Mouse (Mus musculus): ENCODE results near the gene Sec24d. TPM values are rescaled to one million over a fixed set of nuclear protein-coding genes. Genes with fewer than 3 reads are reported as not detected.

Sec24d gene
- 70.1 and 75.4 TPM in 2 replicates for polyA plus RNA-seq (2015; fragmentation: Nextera tagmentation; extraction: Ambion mirVana)

DNA sequence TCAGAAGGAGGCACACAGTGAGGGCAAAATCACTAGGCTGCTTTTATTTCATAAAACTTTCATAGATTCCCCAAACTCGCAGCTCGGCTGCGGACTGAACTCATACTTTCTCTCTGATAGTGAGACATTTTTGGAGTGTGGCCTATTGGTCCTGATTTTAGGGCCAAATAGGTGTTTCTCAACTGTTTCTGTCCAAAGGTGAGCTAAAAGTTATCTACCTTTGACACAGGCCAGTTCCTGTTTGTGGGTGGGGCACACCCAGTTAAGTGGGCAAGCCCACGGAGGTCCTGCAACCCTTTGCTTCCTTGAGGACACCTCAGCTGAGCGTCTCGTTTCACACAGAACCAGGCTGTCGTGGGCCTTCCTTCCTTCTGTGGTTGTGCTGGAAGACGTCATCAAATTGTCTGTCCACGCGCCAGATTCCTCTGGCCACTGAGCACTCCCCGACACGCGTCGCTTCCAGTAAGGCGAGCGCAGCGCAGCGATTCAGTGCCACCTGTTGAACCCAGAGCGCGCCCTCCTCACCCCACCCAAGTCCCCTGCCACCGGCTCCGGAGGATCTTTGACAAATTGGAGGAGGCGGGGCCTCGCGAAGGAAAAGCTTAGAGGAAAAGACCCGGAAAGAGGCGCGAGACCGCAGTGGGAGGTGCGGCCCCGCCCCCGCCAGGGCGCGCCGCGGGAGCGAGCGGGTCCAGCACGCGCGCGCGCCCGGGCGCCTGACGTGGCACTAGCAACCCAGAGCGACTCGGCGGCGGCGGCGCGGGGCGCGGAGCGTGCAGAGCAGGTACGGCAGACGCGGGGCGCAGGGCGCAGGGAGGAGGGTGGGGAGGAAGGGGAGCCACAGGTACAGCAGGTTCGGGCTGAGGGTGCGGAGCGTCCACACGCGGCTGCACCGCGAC lies at the start of gene Sec24d:
Sec24d (plus strand) TSS at position 703 of the 899 bp plus-strand sequence.
- 0 out of 2 replicates have a peak, but pooled peaks cover 3% of the 10 kb centered on the region for H3K27me3 ChIP-seq (ENCODE audit: insufficient read depth, low read length)
- H3K9ac ChIP-seq (replicated peaks; ENCODE audit: low read length), result peak within 1 kb of the TSS; percentile 81
- H3K36me3 ChIP-seq (ENCODE audit: insufficient read depth, low read length), result peaks cover 12% of the 10 kb centered on the region
- H3K4me1 ChIP-seq (ENCODE audit: insufficient read depth, low read length), result peaks cover 9% of the 10 kb centered on the region; the same call in 1 of the 2 replicates
- H3K4me3 ChIP-seq (ENCODE audit: low read length), result peak within 1 kb of the TSS; percentile 78
- 3% methylated on average over 58 of the region's 68 CpGs for WGBS
- ATAC-seq (ENCODE audit: low FRiP score, low TSS enrichment), result peak; percentile 93
- no peaks in the 10 kb centered on the region for H3K9me3 ChIP-seq (ENCODE audit: low read length)
- peak within 1 kb of the TSS; percentile 74 for H3K27ac ChIP-seq (ENCODE audit: low read length)
- peak within 1 kb of the TSS; percentile 83 for H3K4me2 ChIP-seq (replicated peaks; ENCODE audit: low read depth, low read length)

- no peak overlapping the region for H3K4me2 ChIP-seq (replicated peaks; ENCODE audit: low read depth, low read length)
- no peak for ATAC-seq (ENCODE audit: low FRiP score, low TSS enrichment)
- no peaks in the 10 kb centered on the region for H3K36me3 ChIP-seq (ENCODE audit: insufficient read depth, low read length)
- H3K4me1 ChIP-seq (ENCODE audit: insufficient read depth, low read length), result 0 out of 2 replicates have a peak, but pooled peaks cover 3% of the 10 kb centered on the region
- 64% methylated on average over 6 of the region's 6 CpGs for WGBS
- no peak overlapping the region for H3K4me3 ChIP-seq (ENCODE audit: low read length)
- H3K9ac ChIP-seq (replicated peaks; ENCODE audit: low read length), result no peak overlapping the region
- no peaks in the 10 kb centered on the region for H3K27me3 ChIP-seq (ENCODE audit: insufficient read depth, low read length)
- H3K9me3 ChIP-seq (ENCODE audit: low read length), result no peaks in the 10 kb centered on the region
- no peak overlapping the region for H3K27ac ChIP-seq (ENCODE audit: low read length)
Measured at GRCm38 (mm10) chr3:123218646-123219045, 48.6 kb upstream of the Sec24d start.

DNA sequence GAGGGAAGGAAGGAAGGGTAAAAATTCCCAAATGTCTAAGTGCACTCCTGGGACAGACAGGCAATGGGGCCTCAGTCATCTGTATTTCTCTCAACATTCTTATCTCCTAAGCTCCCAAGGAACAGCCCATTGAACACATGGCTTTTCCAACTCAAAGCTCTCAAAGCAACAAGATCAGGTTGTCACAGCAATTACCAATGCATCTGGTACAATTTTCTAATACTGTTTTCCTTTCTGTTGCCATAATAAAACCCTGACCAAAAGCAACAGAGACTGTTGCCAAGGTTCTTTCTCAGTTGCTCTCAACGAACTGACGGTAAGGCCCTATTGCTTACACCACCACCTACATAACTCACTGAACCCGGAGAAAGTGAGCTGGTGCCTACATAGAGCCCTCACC lies 40.0 kb upstream of the Sec24d start:
- ATAC-seq (ENCODE audit: low FRiP score, low TSS enrichment), result no peak
- no peaks in the 10 kb centered on the region for H3K36me3 ChIP-seq (ENCODE audit: insufficient read depth, low read length)
- no peak overlapping the region for H3K27ac ChIP-seq (ENCODE audit: low read length)
- no peaks in the 10 kb centered on the region for H3K27me3 ChIP-seq (ENCODE audit: insufficient read depth, low read length)
- WGBS, result 86% methylated on average over 3 of the region's 3 CpGs
- H3K9me3 ChIP-seq (ENCODE audit: low read length), result no peaks in the 10 kb centered on the region
- no peak overlapping the region for H3K9ac ChIP-seq (replicated peaks; ENCODE audit: low read length)
- H3K4me2 ChIP-seq (replicated peaks; ENCODE audit: low read depth, low read length), result no peak overlapping the region
- H3K4me1 ChIP-seq (ENCODE audit: insufficient read depth, low read length), result no peaks in the 10 kb centered on the region
- no peak overlapping the region for H3K4me3 ChIP-seq (ENCODE audit: low read length)

- H3K4me1 ChIP-seq (ENCODE audit: insufficient read depth, low read length), result peaks cover 5% of the 10 kb centered on the region
- H3K4me2 ChIP-seq (replicated peaks; ENCODE audit: low read depth, low read length), result no peak overlapping the region
- no peak overlapping the region for H3K4me3 ChIP-seq (ENCODE audit: low read length)
- no peak overlapping the region for H3K27ac ChIP-seq (ENCODE audit: low read length)
- no peaks in the 10 kb centered on the region for H3K27me3 ChIP-seq (ENCODE audit: insufficient read depth, low read length)
- ATAC-seq (ENCODE audit: low FRiP score, low TSS enrichment), result no peak
- WGBS, result 85% methylated on average over 2 of the region's 2 CpGs
- H3K9ac ChIP-seq (replicated peaks; ENCODE audit: low read length), result no peak overlapping the region
- no peaks in the 10 kb centered on the region for H3K9me3 ChIP-seq (ENCODE audit: low read length)
- H3K36me3 ChIP-seq (ENCODE audit: insufficient read depth, low read length), result no peaks in the 10 kb centered on the region
Measured at GRCm38 (mm10) chr3:123231639-123232038, 35.6 kb upstream of the Sec24d start.

DNA sequence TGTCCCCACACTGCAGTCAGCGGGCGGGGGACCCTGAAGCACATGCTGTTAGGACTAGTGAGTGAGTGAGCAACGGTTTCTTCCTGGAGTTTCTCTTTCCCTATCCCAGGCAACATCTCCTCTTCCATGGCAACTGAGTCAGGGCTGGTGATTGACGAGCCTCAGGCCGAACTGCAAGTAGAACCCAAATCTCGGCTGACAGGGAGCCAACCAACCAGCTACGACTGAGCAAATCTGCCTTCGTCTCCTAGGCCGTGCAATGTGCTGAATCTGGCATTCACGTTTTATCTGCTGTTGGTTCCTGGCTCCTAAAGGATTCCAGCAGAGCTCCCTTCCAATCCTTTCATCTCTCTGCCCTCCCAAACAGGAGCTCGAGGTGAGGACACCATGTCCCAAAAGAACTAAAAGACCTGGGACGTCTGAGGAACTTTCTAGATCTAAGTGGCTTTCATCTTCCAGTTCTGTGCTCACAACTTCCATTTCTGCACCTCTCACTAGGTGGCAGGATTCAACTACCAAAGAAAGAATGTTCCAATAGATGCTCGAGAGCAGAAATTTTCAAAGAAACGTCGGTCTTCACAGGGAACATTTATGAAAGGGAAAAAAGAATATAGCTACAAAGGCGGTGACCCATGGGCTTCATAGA lies 32.9 kb upstream of the Sec24d start:
- Histone ChIP-seq H3K9ac (replicated peaks; ENCODE audit: low read length) (no peak overlapping the region; the same call in 1 of the 2 replicates), H3K4me3 (ENCODE audit: low read length) (peak overlapping the region; percentile 12), H3K9me3 (ENCODE audit: low read length) (no peaks in the 10 kb centered on the region), H3K27ac (ENCODE audit: low read length) (no peak overlapping the region), H3K27me3 (ENCODE audit: insufficient read depth, low read length) (no peaks in the 10 kb centered on the region), H3K36me3 (ENCODE audit: insufficient read depth, low read length) (no peaks in the 10 kb centered on the region), H3K4me2 (replicated peaks; ENCODE audit: low read depth, low read length) (peak overlapping the region; percentile 27), H3K4me1 (ENCODE audit: insufficient read depth, low read length) (peaks cover 14% of the 10 kb centered on the region)
- 43% methylated on average over 16 of the region's 16 CpGs for WGBS
- ATAC-seq (ENCODE audit: low FRiP score, low TSS enrichment), result no peak

GRCm38 (mm10) chr3:123235495-123235894 lies 31.8 kb upstream of the Sec24d start:
- WGBS, result 19% methylated on average over 7 of the region's 7 CpGs

DNA sequence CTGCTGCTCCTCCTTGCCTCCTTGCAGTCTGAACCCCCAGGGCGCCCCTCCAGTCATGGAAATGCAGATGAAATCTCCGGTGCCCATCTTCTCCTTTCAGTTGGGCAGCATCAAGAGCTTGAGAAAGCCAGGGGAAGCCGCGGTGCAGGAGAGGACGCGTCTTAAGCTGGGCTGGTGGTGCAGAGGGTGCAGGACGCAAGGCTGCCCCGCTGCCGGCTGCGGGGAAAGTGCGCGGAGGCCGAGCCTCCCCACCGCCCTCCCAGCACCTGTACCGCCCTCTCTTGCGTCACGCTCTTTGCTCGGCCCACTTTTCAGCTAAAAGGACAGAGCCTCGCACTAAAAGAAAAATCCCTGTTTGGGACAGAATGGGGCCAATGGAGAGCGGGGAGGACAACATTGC lies 31.3 kb upstream of the Sec24d start, which contains the start of gene Synpo2:
Synpo2 (minus strand) TSS at position 229 of the 400 bp plus-strand sequence.
- Histone ChIP-seq H3K4me2 (replicated peaks; ENCODE audit: low read depth, low read length) (peak within 1 kb of the TSS; percentile 76), H3K9ac (replicated peaks; ENCODE audit: low read length) (peak within 1 kb of the TSS; percentile 68), H3K36me3 (ENCODE audit: insufficient read depth, low read length) (no peaks in the 10 kb centered on the region), H3K4me3 (ENCODE audit: low read length) (peak within 1 kb of the TSS; percentile 56), H3K27me3 (ENCODE audit: insufficient read depth, low read length) (no peaks in the 10 kb centered on the region), H3K9me3 (ENCODE audit: low read length) (no peaks in the 10 kb centered on the region), H3K4me1 (ENCODE audit: insufficient read depth, low read length) (peaks cover 14% of the 10 kb centered on the region), H3K27ac (ENCODE audit: low read length) (no peak within 1 kb of the TSS)
- ATAC-seq (ENCODE audit: low FRiP score, low TSS enrichment), result peak; percentile 90
- under 1% methylated on average over 20 of the region's 20 CpGs for WGBS

More at GRCm38 (mm10) chr3:123235495-123235894, 31.8 kb upstream of the Sec24d start:
- ATAC-seq (ENCODE audit: low FRiP score, low TSS enrichment), result no peak
- Histone ChIP-seq H3K9me3 (ENCODE audit: low read length) (no peaks in the 10 kb centered on the region), H3K9ac (replicated peaks; ENCODE audit: low read length) (peak overlapping the region; percentile 68), H3K27ac (ENCODE audit: low read length) (no peak overlapping the region), H3K4me1 (ENCODE audit: insufficient read depth, low read length) (peaks cover 14% of the 10 kb centered on the region), H3K36me3 (ENCODE audit: insufficient read depth, low read length) (no peaks in the 10 kb centered on the region), H3K27me3 (ENCODE audit: insufficient read depth, low read length) (no peaks in the 10 kb centered on the region), H3K4me3 (ENCODE audit: low read length) (peak overlapping the region; percentile 56), H3K4me2 (replicated peaks; ENCODE audit: low read depth, low read length) (peak overlapping the region; percentile 76)

DNA sequence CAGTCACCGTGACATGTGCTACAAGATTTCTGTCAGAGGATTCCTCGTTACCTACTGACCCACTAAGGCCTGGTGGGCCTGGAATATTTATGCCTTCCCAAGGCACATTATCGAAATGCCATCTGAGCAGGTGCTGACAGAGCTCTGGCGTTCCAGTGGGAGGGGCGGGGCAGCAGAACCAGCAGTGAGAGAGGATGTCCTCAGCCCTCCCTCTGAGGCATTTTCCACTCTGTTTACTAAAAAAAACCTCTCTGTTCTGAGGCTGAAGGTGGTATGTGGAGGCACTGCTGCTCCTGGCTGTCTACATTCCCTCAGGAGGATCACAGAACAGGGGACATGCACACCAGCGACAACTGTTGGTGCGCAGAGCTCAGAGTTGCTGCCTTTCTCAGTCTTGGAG lies 30.2 kb upstream of the Sec24d start:
- peak overlapping the region; percentile 76; the same call in 1 of the 2 replicates for H3K4me2 ChIP-seq (replicated peaks; ENCODE audit: low read depth, low read length)
- H3K36me3 ChIP-seq (ENCODE audit: insufficient read depth, low read length), result no peaks in the 10 kb centered on the region
- peaks cover 14% of the 10 kb centered on the region for H3K4me1 ChIP-seq (ENCODE audit: insufficient read depth, low read length)
- ATAC-seq (ENCODE audit: low FRiP score, low TSS enrichment), result peak; percentile 20; the same call in 1 of the 2 replicates
- no peak overlapping the region for H3K9ac ChIP-seq (replicated peaks; ENCODE audit: low read length)
- H3K27me3 ChIP-seq (ENCODE audit: insufficient read depth, low read length), result no peaks in the 10 kb centered on the region
- H3K9me3 ChIP-seq (ENCODE audit: low read length), result no peaks in the 10 kb centered on the region
- no peak overlapping the region for H3K27ac ChIP-seq (ENCODE audit: low read length)
- 27% methylated on average over 7 of the region's 7 CpGs for WGBS
- H3K4me3 ChIP-seq (ENCODE audit: low read length), result no peak overlapping the region

GRCm38 (mm10) chr3:123237446-123237845 lies 29.8 kb upstream of the Sec24d start:
- peaks cover 14% of the 10 kb centered on the region for H3K4me1 ChIP-seq (ENCODE audit: insufficient read depth, low read length)
- H3K4me3 ChIP-seq (ENCODE audit: low read length), result no peak overlapping the region
- H3K9me3 ChIP-seq (ENCODE audit: low read length), result no peaks in the 10 kb centered on the region
- no peak overlapping the region for H3K9ac ChIP-seq (replicated peaks; ENCODE audit: low read length)
- H3K36me3 ChIP-seq (ENCODE audit: insufficient read depth, low read length), result no peaks in the 10 kb centered on the region
- no peak for ATAC-seq (ENCODE audit: low FRiP score, low TSS enrichment)
- no peaks in the 10 kb centered on the region for H3K27me3 ChIP-seq (ENCODE audit: insufficient read depth, low read length)
- H3K27ac ChIP-seq (ENCODE audit: low read length), result no peak overlapping the region
- H3K4me2 ChIP-seq (replicated peaks; ENCODE audit: low read depth, low read length), result no peak overlapping the region

Measured in kidney, embryonic 16.5 days (tissue).